10 mouse cellular contexts compared by ENCODE assay signal in the genomic region with DNA sequence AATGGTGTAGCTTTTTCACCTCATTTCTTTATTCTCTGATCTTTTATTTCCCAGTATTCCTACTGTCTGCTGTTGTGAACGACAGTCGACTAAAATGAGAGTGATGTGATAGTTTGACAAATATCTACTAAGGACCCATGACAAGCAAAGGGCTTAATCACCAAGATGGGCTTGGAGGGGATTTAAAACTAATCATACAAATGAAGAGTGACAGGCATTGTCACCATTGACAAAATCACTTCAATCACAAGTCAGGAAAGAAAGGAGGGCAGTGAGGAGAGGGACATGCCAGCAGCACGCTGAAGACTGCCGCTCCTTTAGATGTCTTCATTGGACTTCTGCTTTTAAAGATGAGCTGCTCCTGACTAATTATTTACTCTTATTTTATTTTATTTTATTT.
"Had no signal": no experiment of that assay in that cellular context is flagged by ENCODE, and none has a peak within 500 bp of the region (broad histone marks: within the 10 kb centered on the region; RNA-seq: fewer than 3 reads in every experiment).

No protein-coding gene starts in this region.

- DNase-seq: lung, adult 2 months; lung, postnatal 14 days; lung, postnatal 36 days; right cerebral cortex, adult 18-20 months; right cerebral cortex, postnatal 25 days; right cerebral cortex, postnatal 4 days; spleen, adult 18-20 months; thymus, adult 18-20 months; thymus, postnatal 25 days; thymus, postnatal 4 days had no signal
